Mouse (Mus musculus) lung, adult 2 months (tissue): Measurements from ENCODE around the gene Gatad2a.

ENCODE experiments used
- CTCF ChIP-seq: fragments of 200-500 bp; IDR thresholded peaks from 2 replicates; pipeline ENCODE4 v1.5.1; 2011; ENCODE audit warnings: mild to moderate bottlenecking, low read length, control low read depth; ENCODE audit not compliant: insufficient read depth
- POLR2A ChIP-seq: fragments of 200-500 bp; IDR thresholded peaks from 2 replicates; pipeline ENCODE4 v1.6.1; 2011; ENCODE audit warnings: low read depth, mild to moderate bottlenecking, control low read depth, low read length, borderline replicate concordance; ENCODE audit errors: extremely low read depth

GRCm38 (mm10) chr8:70000226-70000625 lies 4.0 kb upstream of the Gatad2a start:
- TF ChIP-seq POLR2A (no peak), CTCF (no peak)
